Mouse (Mus musculus): ENCODE measurements at regions not wholly inside any gene's neighbourhood (a gene's known extent, or its start where the extent isn't known, plus 50 kb on each side); places are given as distances from the start of the nearest gene placed in this dataset.

GRCm38 (mm10) chr17:4311785-4312379, 615.8 kb upstream of the Nox3 start:
- DNase-seq: no peak

- no peak for DNase-seq
These were observed 623.1 kb upstream of the Nox3 start for GRCm38 (mm10) chr17:4319141-4319540.

GRCm38 (mm10) chr17:4328810-4329209, 632.7 kb upstream of the Nox3 start:
- DNase-seq: no peak

- DNase-seq: no peak
These were observed 635.6 kb upstream of the Nox3 start for GRCm38 (mm10) chr17:4331650-4332049.

- DNase-seq: no peak
These were observed 637.0 kb upstream of the Nox3 start for GRCm38 (mm10) chr17:4333091-4333490.

GRCm38 (mm10) chr17:4353018-4353417, 641.1 kb upstream of the Arid1b start:
- no peak for DNase-seq

GRCm38 (mm10) chr17:4355506-4356218, 638.5 kb upstream of the Arid1b start:
- no peak for DNase-seq

- no peak for DNase-seq
These were observed 633.5 kb upstream of the Arid1b start for GRCm38 (mm10) chr17:4360413-4361320.

- DNase-seq: no peak
These were observed 628.3 kb upstream of the Arid1b start for GRCm38 (mm10) chr17:4365811-4366210.

GRCm38 (mm10) chr17:4380449-4380848, 613.7 kb upstream of the Arid1b start:
- DNase-seq: no peak

GRCm38 (mm10) chr17:4380873-4381272, 613.3 kb upstream of the Arid1b start:
- no peak for DNase-seq

- no peak for DNase-seq
These were observed 612.0 kb upstream of the Arid1b start for GRCm38 (mm10) chr17:4381896-4382685.

- DNase-seq: no peak
These were observed 611.4 kb upstream of the Arid1b start for GRCm38 (mm10) chr17:4382716-4383115.

- no peak for DNase-seq
These were observed 606.5 kb upstream of the Arid1b start for GRCm38 (mm10) chr17:4387616-4388015.

GRCm38 (mm10) chr17:4390012-4390411, 604.1 kb upstream of the Arid1b start:
- DNase-seq: no peak

GRCm38 (mm10) chr17:4390577-4390976, 603.6 kb upstream of the Arid1b start:
- DNase-seq: no peak

- no peak for DNase-seq
These were observed 602.9 kb upstream of the Arid1b start for GRCm38 (mm10) chr17:4391210-4391609.

- no peak for DNase-seq
These were observed 598.0 kb upstream of the Arid1b start for GRCm38 (mm10) chr17:4396119-4396518.

- no peak for DNase-seq
These were observed 576.4 kb upstream of the Arid1b start for GRCm38 (mm10) chr17:4417686-4418085.

GRCm38 (mm10) chr17:4424451-4425168, 569.5 kb upstream of the Arid1b start:
- no peak for DNase-seq

- DNase-seq: no peak
These were observed 568.8 kb upstream of the Arid1b start for GRCm38 (mm10) chr17:4425342-4425741.

- no peak for DNase-seq
These were observed 565.1 kb upstream of the Arid1b start for GRCm38 (mm10) chr17:4429036-4429435.
